Mouse (Mus musculus) forebrain, embryonic 14.5 days (tissue): ENCODE measurements at regions not wholly inside any gene's neighbourhood (a gene's known extent, or its start where the extent isn't known, plus 50 kb on each side); places are given as distances from the start of the nearest gene placed in this dataset.

ENCODE experiments used
- ATAC-seq: fragments of 200-750 bp; cut with Nextera tagmentation; 2 replicates; pipeline ENCODE4 v1.8.0; 2017; ENCODE audit warnings: mild to moderate bottlenecking, moderate library complexity
- DNase-seq: peaks from one replicate; pipeline ENCODE4 v3.0.0-alpha.2; 2015; ENCODE audit warnings: low spot score
- H3K27ac ChIP-seq: fragments of 300-500 bp; sonication (generic); 2 replicates; pipeline ENCODE4 v1.5.1; 2014; ENCODE audit warnings: low read depth, mild to moderate bottlenecking, control low read depth, low read length, moderate library complexity
- H3K27me3 ChIP-seq: fragments of 300-500 bp; sonication (generic); replicated peaks from 2 replicates; pipeline ENCODE4 v1.6.1; 2014; ENCODE audit warnings: low read length, control low read depth, mixed read lengths; ENCODE audit not compliant: control insufficient read depth, insufficient read depth
- H3K36me3 ChIP-seq: fragments of 300-500 bp; sonication (generic); 2 replicates; pipeline ENCODE4 v1.6.1; 2014; ENCODE audit warnings: low read length, control low read depth; ENCODE audit not compliant: control insufficient read depth, insufficient read depth
- H3K4me1 ChIP-seq: fragments of 300-500 bp; sonication (generic); 2 replicates; pipeline ENCODE4 v1.6.1; 2014; ENCODE audit warnings: antibody characterized with exemption, low read length, control low read depth; ENCODE audit not compliant: control insufficient read depth, insufficient read depth
- H3K4me2 ChIP-seq: fragments of 300-500 bp; sonication (generic); 2 replicates; pipeline ENCODE4 v1.6.1; 2014; ENCODE audit warnings: mild to moderate bottlenecking, control low read depth, low read length
- H3K4me3 ChIP-seq: fragments of 300-500 bp; sonication (generic); 2 replicates; pipeline ENCODE4 v1.5.1; 2014; ENCODE audit warnings: low read depth, low read length, control low read depth
- H3K9ac ChIP-seq: fragments of 300-500 bp; sonication (generic); 2 replicates; pipeline ENCODE4 v1.6.1; 2014; ENCODE audit warnings: mild to moderate bottlenecking, low read length, control low read depth, moderate library complexity
- H3K9me3 ChIP-seq: fragments of 300-500 bp; sonication (generic); replicated peaks from 2 replicates; pipeline ENCODE4 v1.6.1; 2016; ENCODE audit warnings: low read length, control low read depth, mixed read lengths; ENCODE audit not compliant: control insufficient read depth
- WGBS: fragments of 180-500 bp; shearing (Covaris S2); extraction: QIAGEN DNeasy Blood & Tissue Kit; methylation state at CpG from one replicate; pipeline ENCODE4 v1.1.7; 2014; 5-methylcytosine and 5-hydroxymethylcytosine counted together

GRCm38 (mm10) chr12:10514278-10514677 is 123.7 kb downstream of the Rdh14 start:
- Histone ChIP-seq H3K27ac (no peak overlapping the region), H3K4me3 (no peak overlapping the region), H3K36me3 (no peaks in the 10 kb centered on the region), H3K4me2 (no peak overlapping the region), H3K27me3 (no peaks in the 10 kb centered on the region), H3K4me1 (no peaks in the 10 kb centered on the region), H3K9me3 (no peaks in the 10 kb centered on the region), H3K9ac (no peak overlapping the region)
- no peak for DNase-seq
- WGBS = 84% methylated on average over 8 of the region's 8 CpGs
- ATAC-seq = no peak

- H3K9me3 ChIP-seq = no peaks in the 10 kb centered on the region
- H3K9ac ChIP-seq = no peak overlapping the region
- H3K36me3 ChIP-seq = no peaks in the 10 kb centered on the region
- 67% methylated on average over 7 of the region's 7 CpGs for WGBS
- ATAC-seq (no peak), DNase-seq (no peak)
- no peaks in the 10 kb centered on the region for H3K4me1 ChIP-seq
- no peak overlapping the region for H3K27ac ChIP-seq
- no peak overlapping the region for H3K4me3 ChIP-seq
- no peaks in the 10 kb centered on the region for H3K27me3 ChIP-seq
- no peak overlapping the region for H3K4me2 ChIP-seq
Measured at GRCm38 (mm10) chr12:10524509-10525286, 134.1 kb downstream of the Rdh14 start.

GRCm38 (mm10) chr12:10525934-10526333 is 135.4 kb downstream of the Rdh14 start:
- no peaks in the 10 kb centered on the region for H3K36me3 ChIP-seq
- no peaks in the 10 kb centered on the region for H3K9me3 ChIP-seq
- DNase-seq = no peak
- no peaks in the 10 kb centered on the region for H3K27me3 ChIP-seq
- no peaks in the 10 kb centered on the region for H3K4me1 ChIP-seq
- ATAC-seq = no peak
- H3K9ac ChIP-seq = no peak overlapping the region
- 93% methylated on average over 4 of the region's 4 CpGs for WGBS
- no peak overlapping the region for H3K27ac ChIP-seq
- H3K4me3 ChIP-seq = no peak overlapping the region
- no peak overlapping the region for H3K4me2 ChIP-seq

GRCm38 (mm10) chr12:10529077-10529476 is 138.5 kb downstream of the Rdh14 start:
- no peaks in the 10 kb centered on the region for H3K4me1 ChIP-seq
- no peaks in the 10 kb centered on the region for H3K9me3 ChIP-seq
- DNase-seq (no peak), ATAC-seq (no peak)
- no peak overlapping the region for H3K4me3 ChIP-seq
- H3K36me3 ChIP-seq = no peaks in the 10 kb centered on the region
- no peak overlapping the region for H3K27ac ChIP-seq
- H3K4me2 ChIP-seq = no peak overlapping the region
- no peaks in the 10 kb centered on the region for H3K27me3 ChIP-seq
- H3K9ac ChIP-seq = no peak overlapping the region
- 87% methylated on average over 2 of the region's 2 CpGs for WGBS

GRCm38 (mm10) chr12:10530996-10531395 is 140.4 kb downstream of the Rdh14 start:
- H3K4me2 ChIP-seq = no peak overlapping the region
- no peak for ATAC-seq
- no peak for DNase-seq
- no peak overlapping the region for H3K27ac ChIP-seq
- H3K9ac ChIP-seq = no peak overlapping the region
- H3K4me1 ChIP-seq = no peaks in the 10 kb centered on the region
- no peaks in the 10 kb centered on the region for H3K9me3 ChIP-seq
- no peaks in the 10 kb centered on the region for H3K36me3 ChIP-seq
- no peak overlapping the region for H3K4me3 ChIP-seq
- 88% methylated on average over 3 of the region's 3 CpGs for WGBS
- no peaks in the 10 kb centered on the region for H3K27me3 ChIP-seq

- Histone ChIP-seq H3K4me1 (no peaks in the 10 kb centered on the region), H3K27ac (no peak overlapping the region), H3K27me3 (no peaks in the 10 kb centered on the region), H3K9me3 (no peaks in the 10 kb centered on the region), H3K9ac (no peak overlapping the region), H3K4me3 (no peak overlapping the region), H3K36me3 (no peaks in the 10 kb centered on the region), H3K4me2 (no peak overlapping the region)
- WGBS = 91% methylated on average over 6 of the region's 6 CpGs
- DNase-seq (no peak), ATAC-seq (no peak)
Measured at GRCm38 (mm10) chr12:10533971-10534370, 143.4 kb downstream of the Rdh14 start.

- Histone ChIP-seq H3K4me2 (no peak overlapping the region), H3K9ac (no peak overlapping the region), H3K27ac (no peak overlapping the region), H3K4me3 (no peak overlapping the region), H3K36me3 (no peaks in the 10 kb centered on the region), H3K4me1 (no peaks in the 10 kb centered on the region), H3K27me3 (no peaks in the 10 kb centered on the region), H3K9me3 (no peaks in the 10 kb centered on the region)
- DNase-seq = no peak
- ATAC-seq = no peak
- 91% methylated on average over 12 of the region's 12 CpGs for WGBS
Measured at GRCm38 (mm10) chr12:10536239-10536638, 145.7 kb downstream of the Rdh14 start.

- no peaks in the 10 kb centered on the region for H3K36me3 ChIP-seq
- WGBS = 4% methylated on average over 4 of the region's 4 CpGs
- no peak overlapping the region for H3K4me3 ChIP-seq
- H3K4me1 ChIP-seq = no peaks in the 10 kb centered on the region
- H3K9ac ChIP-seq = no peak overlapping the region
- DNase-seq (peak; percentile 74), ATAC-seq (peak; percentile 72)
- no peak overlapping the region for H3K27ac ChIP-seq
- H3K4me2 ChIP-seq = no peak overlapping the region
- no peaks in the 10 kb centered on the region for H3K9me3 ChIP-seq
- no peaks in the 10 kb centered on the region for H3K27me3 ChIP-seq
Measured at GRCm38 (mm10) chr12:10537069-10537468, 146.5 kb downstream of the Rdh14 start.

- no peak for ATAC-seq
- Histone ChIP-seq H3K4me2 (no peak overlapping the region), H3K4me1 (no peaks in the 10 kb centered on the region), H3K27me3 (no peaks in the 10 kb centered on the region), H3K9me3 (no peaks in the 10 kb centered on the region), H3K4me3 (no peak overlapping the region), H3K36me3 (no peaks in the 10 kb centered on the region), H3K27ac (no peak overlapping the region), H3K9ac (no peak overlapping the region)
- DNase-seq = no peak
- 58% methylated on average over 1 of the region's 1 CpGs for WGBS
Measured at GRCm38 (mm10) chr12:10549481-10550201, 159.1 kb downstream of the Rdh14 start.
